Mouse (Mus musculus) v-Abl transformed pro-B cells (cell line): Measurements from ENCODE around the gene Cntn6.

Experiments used
- in situ Hi-C, 2 experiments: fragments of 400-800 bp; cut with MboI; formaldehyde crosslinking; loops; one replicate each; pipeline ENCODE4 v1.15.1; 2025; ENCODE audit not compliant: unreplicated experiment in 2 of 2

The Cntn6 gene

GRCm38 (mm10) chr6:104738999-104739398 lies 246.4 kb downstream of the Cntn6 start:
- in situ Hi-C loops: no loop called here

- in situ Hi-C loops: no loop called here
Measured at GRCm38 (mm10) chr6:104758125-104758524, 265.5 kb downstream of the Cntn6 start.

- in situ Hi-C loops: no loop called here
Measured at GRCm38 (mm10) chr6:104761226-104761625, 268.6 kb downstream of the Cntn6 start.

GRCm38 (mm10) chr6:104783891-104784290 lies 291.3 kb downstream of the Cntn6 start:
- in situ Hi-C loops: no loop called here

- in situ Hi-C loops: no loop called here
Measured at GRCm38 (mm10) chr6:104787502-104787901, 294.9 kb downstream of the Cntn6 start.

- in situ Hi-C loops: no loop called here
Measured at GRCm38 (mm10) chr6:104808526-104808925, 315.9 kb downstream of the Cntn6 start.

GRCm38 (mm10) chr6:104815610-104816009 lies 323.0 kb downstream of the Cntn6 start:
- in situ Hi-C loops: no loop called here

- in situ Hi-C loops: no loop called here
Measured at GRCm38 (mm10) chr6:104879711-104880110, 387.1 kb downstream of the Cntn6 start.

GRCm38 (mm10) chr6:104884021-104884420 lies 391.4 kb downstream of the Cntn6 start:
- in situ Hi-C loops: no loop called here

GRCm38 (mm10) chr6:104885829-104886228 lies 393.2 kb downstream of the Cntn6 start:
- in situ Hi-C loops: no loop called here

- in situ Hi-C loops: no loop called here
Measured at GRCm38 (mm10) chr6:104891071-104891470, 398.5 kb downstream of the Cntn6 start.
